Mouse (Mus musculus) thymus, adult 18-20 months (tissue): Measurements from ENCODE around the gene Olfr911-ps1.

Source experiments
- DNase-seq, 2 experiments: peaks; one replicate each; pipeline ENCODE4 v3.0.0; 2022; ENCODE audit warnings: mixed read lengths in 2 of 2

The Olfr911-ps1 gene

DNA sequence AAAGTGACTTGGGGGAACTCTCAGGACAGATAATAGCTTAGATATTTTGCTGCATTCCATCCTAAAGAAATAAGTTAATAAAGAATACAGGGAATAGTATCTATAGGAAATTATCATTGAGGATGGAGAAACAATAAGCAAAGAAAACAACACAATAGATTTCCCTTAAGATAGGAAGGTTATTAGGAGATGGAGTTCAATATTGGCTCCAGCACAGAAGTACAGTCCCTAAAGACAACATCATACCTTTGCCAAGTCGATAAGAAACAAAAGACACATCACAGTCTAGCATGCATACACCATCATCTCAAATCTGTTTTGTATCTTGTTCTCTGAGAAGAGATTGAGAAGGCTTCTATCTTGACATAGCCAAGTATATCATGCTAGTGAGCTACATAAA is at the start of gene Olfr911-ps1:
TSS of gene Olfr911-ps1 (plus strand) at position 301 of the 400 bp plus-strand sequence.
- DNase-seq, result no peak

DNA sequence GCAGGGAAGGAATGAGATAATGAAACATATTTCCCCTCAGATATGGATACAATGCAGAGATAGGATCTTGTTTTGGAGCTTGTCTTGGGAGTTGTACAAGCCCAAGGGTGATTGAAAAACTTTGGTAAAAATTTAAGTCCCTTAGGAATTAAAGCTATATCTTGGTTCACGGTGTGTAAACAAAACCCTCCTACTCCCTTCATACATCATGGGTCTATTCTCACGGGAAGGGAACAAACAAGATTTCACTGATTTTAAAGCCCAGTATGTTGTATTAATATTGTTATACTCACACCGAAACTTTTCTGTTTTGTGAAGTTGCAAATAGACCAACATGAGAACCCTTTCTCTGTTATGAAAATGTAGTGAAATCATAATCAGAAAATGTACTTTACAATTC is 34.6 kb upstream of the Olfr911-ps1 start, which contains the start of gene Olfr906:
TSS of gene Olfr906 (plus strand) at position 301 of the 400 bp plus-strand sequence.
- DNase-seq, result no peak

- DNase-seq, result no peak
Measured at GRCm38 (mm10) chr9:38495501-38495900, 25.9 kb upstream of the Olfr911-ps1 start, which contains the start of gene Olfr907. TSS of gene Olfr907 (plus strand) at chr9:38495801.

- DNase-seq, result no peak
Measured at GRCm38 (mm10) chr9:38512353-38512752, 9.0 kb upstream of the Olfr911-ps1 start.

- no peak for DNase-seq
Measured at GRCm38 (mm10) chr9:38537549-38537948, 16.2 kb downstream of the Olfr911-ps1 start, which contains the start of gene Olfr910. TSS of gene Olfr910 (plus strand) at chr9:38537849.
